Mouse (Mus musculus) layer of hippocampus, adult 18-20 months (tissue): ENCODE measurements around the gene Cd209e. TPM values are rescaled to one million over a fixed set of nuclear protein-coding genes. Genes with fewer than 3 reads are reported as not detected.
"Not testable (repeated sequence)": the region's sequence is repeated elsewhere in the genome, so short reads cannot be mapped to it uniquely, and the experiment has no call there.

ENCODE experiments used
- DNase-seq, 2 experiments: peaks; one replicate each; pipeline ENCODE4 v3.0.0; 2022; ENCODE audit warnings: low spot score in 2 of 2
- long read RNA-seq: library from polyadenylated mRNA; stranded (forward); transcript quantifications from one replicate; pipeline ENCODE4 v2.0.0, GENCODE M21; 2021
- total RNA-seq, 2 experiments: library from RNA; stranded (reverse); gene quantifications; 2 replicates each; pipeline ENCODE4 v1.2.3; 2021

Gene Cd209e
- total RNA-seq, result not detected
- long read RNA-seq, result 0 reads

- DNase-seq, result no peak
Observed at GRCm38 (mm10) chr8:3854209-3854608, at the start of gene Cd209e. Cd209e (minus strand) TSS chr8:3854309.

GRCm38 (mm10) chr8:3878455-3878854 is 24.3 kb upstream of the Cd209e start, which contains the start of gene Cd209d:
Cd209d (minus strand) TSS chr8:3878555.
- no peak for DNase-seq

GRCm38 (mm10) chr8:3876121-3876520 is 22.0 kb upstream of the Cd209e start:
- no peak for DNase-seq

GRCm38 (mm10) chr8:3862736-3863135 is 8.6 kb upstream of the Cd209e start:
- DNase-seq, result not testable (repeated sequence)

- DNase-seq, result peak; percentile 3 to 25
Observed at GRCm38 (mm10) chr8:3803091-3803490, 51.0 kb downstream of the Cd209e start.

Other genes starting within 250 kb of the Cd209e start
- gene Xab2, start 233.0 kb downstream of the Cd209e start, total RNA-seq, result 10 to 100 TPM; 39.6 to 41.2 TPM
- 10 to 100 TPM; 80.9 to 84.3 TPM for gene Pet100, start 232.8 kb downstream of the Cd209e start, total RNA-seq
- under 1 TPM in 1 of 2 experiments, not detected in 1; 0.92 TPM for gene Pcp2, start 228.8 kb downstream of the Cd209e start, total RNA-seq
- 10 to 100 TPM; 43.6 to 52.5 TPM for gene Stxbp2, start 223.4 kb downstream of the Cd209e start, total RNA-seq
- under 1 TPM; 0.74 to 0.79 TPM for gene Retn, start 198.5 kb downstream of the Cd209e start, total RNA-seq
- under 1 TPM in 1 of 2 experiments, not detected in 1; 0.23 TPM for gene Mcemp1, start 188.6 kb downstream of the Cd209e start, total RNA-seq
- gene Fcor, start 181.9 kb downstream of the Cd209e start, total RNA-seq, result 10 to 100 TPM; 12.9 to 14.8 TPM
- 10 to 100 TPM; 29.8 to 32.4 TPM for gene Trappc5, start 178.0 kb downstream of the Cd209e start, total RNA-seq
- gene Fcer2a, start 160.1 kb downstream of the Cd209e start, total RNA-seq, result not detected
- gene Clec4g, start 133.7 kb downstream of the Cd209e start, total RNA-seq, result not detected
- gene Cd209a, start 105.3 kb downstream of the Cd209e start, total RNA-seq, result 1 to 10 TPM in 1 of 2 experiments, under 1 TPM in 1; 0.57 to 1.0 TPM
- not detected for gene Cd209d, start 24.2 kb upstream of the Cd209e start, total RNA-seq
- 1 to 10 TPM in 1 of 2 experiments, under 1 TPM in 1; 0.58 to 1.4 TPM for gene Cd209b, start 72.5 kb upstream of the Cd209e start, total RNA-seq
- under 1 TPM in 1 of 2 experiments, not detected in 1; 0.57 TPM for gene Cd209c, start 100.4 kb upstream of the Cd209e start, total RNA-seq